Mouse (Mus musculus) T-cell, adult 66 days (primary cell): Measurements from ENCODE around the gene Csn2. TPM values are rescaled to one million over a fixed set of nuclear protein-coding genes. Genes with fewer than 3 reads are reported as not detected.

Source experiments
- total RNA-seq, 2 experiments: library from RNA; stranded (reverse); gene quantifications; 3 replicates in 1 of 2; 4 replicates in 1 of 2; pipeline ENCODE4 v1.2.4; 2023

Gene Csn2
- not detected for total RNA-seq

DNA sequence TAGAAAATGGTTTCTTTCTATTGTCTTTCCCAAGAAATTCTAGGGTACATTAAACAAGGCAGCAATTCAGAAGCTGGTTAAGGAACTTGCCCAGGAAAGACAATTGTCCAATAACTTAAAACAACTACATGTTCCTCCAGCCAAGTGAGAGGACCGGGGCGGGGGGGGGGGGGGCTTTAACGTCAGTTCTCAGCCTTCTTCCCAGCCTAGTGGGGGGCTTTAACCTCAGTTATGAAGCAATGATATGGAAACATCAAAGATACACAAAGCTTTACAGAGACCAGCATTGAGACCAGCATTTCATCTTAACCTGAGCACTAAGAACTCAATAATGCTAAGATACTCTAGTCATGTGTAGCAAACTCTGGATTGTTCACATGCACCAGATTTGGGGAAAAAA is at the start of gene Csn2:
TSS of gene Csn2 (minus strand) at position 101 of the 400 bp plus-strand sequence.

DNA sequence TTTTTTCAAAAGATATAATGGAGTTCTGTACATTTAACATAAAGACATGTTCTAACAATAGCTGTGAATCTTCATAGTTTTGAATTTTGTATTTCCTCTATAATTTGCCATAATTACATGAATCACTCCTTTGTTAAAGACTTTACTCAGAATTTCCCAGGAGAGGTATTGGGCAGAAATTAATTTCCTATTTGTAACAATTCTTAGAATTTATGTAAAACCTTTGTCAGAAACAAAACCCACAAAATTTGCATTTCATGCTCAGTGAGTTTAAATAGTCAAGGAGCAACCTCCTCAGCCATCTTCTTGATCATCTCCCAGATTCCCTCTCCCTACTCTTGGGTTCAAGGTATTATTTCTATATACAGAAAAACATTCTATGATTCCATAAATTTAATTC is 33.5 kb downstream of the Csn2 start, which contains the start of gene Csn1s1:
TSS of gene Csn1s1 (plus strand) at position 301 of the 400 bp plus-strand sequence.

Other genes starting within 250 kb of the Csn2 start
- gene Ugt2a2, start 217.4 kb downstream of the Csn2 start, total RNA-seq, result not detected
- gene Gm43638, start 212.8 kb downstream of the Csn2 start, total RNA-seq, result not detected
- gene Ugt2a1, start 208.8 kb downstream of the Csn2 start, total RNA-seq, result not detected
- gene Sult1b1, start 161.4 kb downstream of the Csn2 start, total RNA-seq, result not detected
- not detected for gene Sult1d1, start 130.6 kb downstream of the Csn2 start, total RNA-seq
- gene Sult1e1, start 108.0 kb downstream of the Csn2 start, total RNA-seq, result not detected
- not detected for gene Csn1s1, start 33.4 kb downstream of the Csn2 start, total RNA-seq
- not detected for gene Csn1s2a, start 74.9 kb upstream of the Csn2 start, total RNA-seq
- gene Csn1s2b, start 108.5 kb upstream of the Csn2 start, total RNA-seq, result not detected
- not detected for gene Prr27, start 126.1 kb upstream of the Csn2 start, total RNA-seq
- gene Odam, start 185.4 kb upstream of the Csn2 start, total RNA-seq, result not detected
- not detected for gene Csn3, start 225.9 kb upstream of the Csn2 start, total RNA-seq